Mouse (Mus musculus) liver, adult (tissue): Measurements from ENCODE around the gene Colca2.
A peak's percentile ranks its signal among the peaks of the same experiment; 100 is the strongest.

ENCODE experiments used
- GATA4 ChIP-seq: IDR thresholded peaks from 2 replicates; pipeline ENCODE4 v1.6.1; 2014; ENCODE audit warnings: mild to moderate bottlenecking, low read length; ENCODE audit not compliant: insufficient replicate concordance

Gene Colca2

GRCm38 (mm10) chr9:51292674-51293073, 14.3 kb upstream of the Colca2 start:
- no peak for TF ChIP-seq GATA4

- TF ChIP-seq GATA4, result no peak
Observed at GRCm38 (mm10) chr9:51290980-51291379, 12.6 kb upstream of the Colca2 start.

GRCm38 (mm10) chr9:51286079-51286478, 7.7 kb upstream of the Colca2 start:
- TF ChIP-seq GATA4, result no peak

DNA sequence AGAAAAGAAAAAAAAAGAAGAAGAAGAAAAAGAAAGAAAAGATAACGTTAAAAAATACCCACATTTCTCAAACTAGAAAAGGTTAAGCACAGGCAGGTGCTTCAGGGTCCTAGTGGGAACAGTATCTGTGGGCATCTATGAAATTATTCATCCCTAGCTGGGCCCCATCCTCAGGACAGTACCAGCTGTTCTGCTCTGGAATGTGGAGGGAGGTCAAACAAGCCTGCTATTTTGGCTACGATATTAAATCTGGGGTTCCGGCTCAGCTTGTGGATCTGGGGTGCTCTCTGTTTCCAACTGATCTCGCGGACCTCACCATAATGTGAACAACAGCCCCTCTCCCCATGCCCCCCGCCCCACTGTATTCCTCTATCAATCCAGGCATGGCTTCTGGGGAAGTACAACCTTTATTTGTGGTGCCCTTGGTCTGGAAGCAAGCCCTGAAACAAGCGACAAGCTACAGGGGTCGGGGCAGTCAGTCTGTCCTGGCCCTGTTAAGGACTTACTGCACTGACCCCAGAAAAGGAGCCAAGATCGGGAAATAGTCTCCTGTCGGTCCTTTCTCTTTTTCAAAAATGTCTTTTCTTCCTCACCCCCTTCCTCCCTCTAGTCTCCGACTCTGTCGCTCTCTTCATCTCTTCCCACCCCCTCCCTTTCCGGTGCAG, 403 bp downstream of the Colca2 start:
- TF ChIP-seq GATA4, result no peak

DNA sequence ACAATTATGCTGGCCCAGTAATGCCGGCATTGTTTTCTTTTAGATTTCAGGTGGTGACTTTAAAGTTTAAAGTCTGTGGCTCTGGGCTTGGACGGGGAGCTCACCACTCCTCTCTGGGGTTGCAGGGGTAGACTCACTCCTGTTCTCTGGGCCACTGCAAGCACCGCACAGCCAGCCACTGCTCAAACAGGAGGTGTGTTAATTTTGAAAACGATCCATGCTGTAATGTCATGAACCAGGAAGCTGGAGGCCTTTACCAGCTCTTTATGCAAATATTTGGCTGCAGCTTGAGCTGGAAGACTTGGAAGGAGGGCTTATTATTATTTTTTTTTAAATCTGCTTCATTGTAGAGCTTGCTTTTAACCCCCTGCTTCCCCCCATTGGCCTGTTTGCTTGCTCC, 3.7 kb downstream of the Colca2 start:
- TF ChIP-seq GATA4, result no peak

DNA sequence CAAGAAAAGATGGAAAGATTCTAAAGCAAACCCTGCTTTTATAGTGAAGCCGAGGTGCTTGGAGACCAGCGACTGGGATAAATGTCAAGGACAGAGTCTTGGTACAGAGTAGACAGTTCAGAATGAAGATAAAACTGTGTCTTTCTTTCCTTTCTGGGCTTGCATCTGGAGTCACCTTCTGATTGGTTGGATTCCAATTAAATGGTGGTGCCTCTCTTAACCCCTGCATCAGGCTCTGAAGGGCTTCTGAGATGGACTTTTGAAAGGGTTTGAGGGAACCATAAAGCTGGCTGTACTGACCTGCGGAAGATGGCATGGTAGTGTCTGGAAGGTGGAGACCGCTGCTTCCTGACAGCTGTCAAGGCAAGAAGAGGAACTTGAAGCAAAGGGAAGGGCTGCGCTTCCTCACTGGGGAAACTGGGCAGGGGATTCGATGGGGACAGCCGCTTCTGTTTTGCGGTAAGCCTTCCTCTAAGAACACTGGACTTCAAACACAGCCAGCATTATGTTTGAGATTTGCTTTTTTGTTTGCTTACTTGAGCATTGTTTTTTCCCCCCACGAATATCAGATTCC, 4.7 kb downstream of the Colca2 start:
- TF ChIP-seq GATA4, result no peak

- TF ChIP-seq GATA4, result no peak
Observed at GRCm38 (mm10) chr9:51272102-51272501, 6.3 kb downstream of the Colca2 start.

DNA sequence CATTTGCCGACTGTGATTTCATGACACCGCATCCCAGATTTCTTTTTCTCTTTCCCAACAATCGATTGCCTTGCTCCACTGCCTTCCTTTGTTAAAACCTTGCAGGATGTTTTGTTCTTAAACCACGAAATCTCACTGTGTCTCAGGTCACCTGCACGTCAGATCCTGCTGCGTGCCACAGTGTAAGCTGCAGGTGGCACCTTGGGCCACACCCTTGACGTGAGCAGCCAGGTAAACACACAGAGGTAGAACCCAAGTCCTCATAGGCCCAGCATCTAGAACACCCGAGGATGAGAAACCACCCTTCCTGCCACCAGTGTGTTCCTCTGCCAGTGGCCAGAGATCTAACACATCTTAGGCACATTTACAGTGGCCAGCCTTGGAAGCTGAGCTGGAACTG, 7.3 kb downstream of the Colca2 start:
- no peak for TF ChIP-seq GATA4

GRCm38 (mm10) chr9:51268852-51269251, 9.5 kb downstream of the Colca2 start:
- no peak for TF ChIP-seq GATA4

GRCm38 (mm10) chr9:51258426-51258825, 19.9 kb downstream of the Colca2 start:
- no peak for TF ChIP-seq GATA4

- peak; percentile 68; the same call in 1 of the 2 replicates for TF ChIP-seq GATA4
Observed at GRCm38 (mm10) chr9:51256780-51257502, 21.4 kb downstream of the Colca2 start.

GRCm38 (mm10) chr9:51238741-51239385, 39.5 kb downstream of the Colca2 start:
- TF ChIP-seq GATA4, result no peak

DNA sequence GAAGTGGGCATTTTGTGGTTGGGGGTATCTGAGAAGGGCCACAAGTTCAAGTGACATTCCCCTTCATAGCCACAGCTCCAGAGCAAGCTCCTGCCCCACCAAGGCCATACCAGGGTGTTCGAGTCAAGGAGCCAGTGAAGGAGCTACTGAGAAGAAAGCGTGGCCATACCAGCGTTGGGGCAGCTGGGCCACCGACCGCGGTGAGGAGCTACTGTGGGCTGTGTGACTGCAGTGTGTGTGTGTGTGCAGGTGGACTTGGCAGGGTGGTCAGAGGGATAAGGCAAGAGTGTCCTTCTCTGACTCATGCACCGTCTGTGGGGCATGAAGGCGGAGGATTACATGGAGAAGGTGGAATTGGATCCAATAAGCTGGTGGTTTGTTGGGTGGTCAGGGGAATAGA, 46.2 kb downstream of the Colca2 start:
- TF ChIP-seq GATA4, result no peak

DNA sequence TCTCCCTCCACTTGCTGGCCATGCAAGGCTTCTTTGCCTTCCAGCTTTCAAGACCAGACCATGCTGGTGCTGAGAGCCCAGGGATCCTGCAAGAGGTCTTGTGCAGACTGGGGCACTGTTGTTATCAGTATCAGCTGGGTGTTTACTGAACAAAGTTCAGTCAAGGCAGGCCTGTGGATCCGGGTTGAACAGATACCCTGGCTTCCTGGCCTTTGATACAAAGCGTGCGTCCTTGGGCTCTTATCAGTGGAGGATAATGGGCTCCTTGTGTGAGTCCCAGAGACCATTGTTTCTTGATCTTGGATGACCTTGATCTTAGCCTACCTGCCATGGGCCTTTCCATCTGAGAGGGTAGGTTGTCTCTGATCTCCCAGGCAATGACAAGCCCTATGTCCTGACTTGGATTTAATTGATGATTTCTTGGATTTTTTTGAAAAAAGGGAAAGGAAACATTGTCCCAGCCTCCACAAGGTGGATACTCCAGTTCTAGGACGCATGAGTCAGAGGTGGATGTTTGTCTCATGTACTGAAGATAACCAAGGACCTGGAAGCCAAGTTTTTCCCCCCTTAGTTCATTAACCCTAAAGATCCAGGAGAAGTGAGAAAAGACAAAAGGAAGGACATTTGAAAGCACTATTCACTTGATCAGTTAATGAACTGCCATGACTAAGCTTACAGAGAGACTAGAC, 47.5 kb downstream of the Colca2 start:
- peak; percentile 46; the same call in 1 of the 2 replicates for TF ChIP-seq GATA4

DNA sequence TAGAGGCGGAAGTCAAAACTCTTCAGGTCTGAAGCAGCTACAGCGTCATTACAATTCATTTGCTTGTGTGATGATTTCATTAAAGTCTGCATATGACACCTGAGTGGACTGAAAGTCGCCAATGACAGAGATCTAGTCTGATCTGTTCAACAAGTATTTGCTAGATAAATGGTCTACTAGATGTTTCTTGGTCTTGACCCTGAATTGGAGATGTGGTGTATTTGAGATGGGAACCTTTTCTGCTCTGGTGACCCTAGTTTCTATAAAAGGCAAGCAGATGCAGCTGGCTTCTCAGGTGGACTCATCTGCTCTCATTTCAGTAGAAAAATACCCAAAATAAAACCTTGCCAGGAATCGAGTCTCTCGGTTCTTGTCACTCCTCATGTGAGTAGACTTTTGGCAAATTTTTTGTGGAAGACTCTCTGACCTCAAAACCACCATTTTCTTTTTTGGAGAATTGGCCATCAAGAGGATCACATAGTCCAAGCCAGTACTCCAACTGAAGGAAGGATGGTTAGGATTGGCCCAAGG, 52.7 kb downstream of the Colca2 start:
- no peak for TF ChIP-seq GATA4
